Mouse (Mus musculus): ENCODE measurements around the gene Spag9. TPM values are rescaled to one million over a fixed set of nuclear protein-coding genes. Genes with fewer than 3 reads are reported as not detected.

Spag9 gene
- total RNA-seq (2023): 68.6 TPM

DNA sequence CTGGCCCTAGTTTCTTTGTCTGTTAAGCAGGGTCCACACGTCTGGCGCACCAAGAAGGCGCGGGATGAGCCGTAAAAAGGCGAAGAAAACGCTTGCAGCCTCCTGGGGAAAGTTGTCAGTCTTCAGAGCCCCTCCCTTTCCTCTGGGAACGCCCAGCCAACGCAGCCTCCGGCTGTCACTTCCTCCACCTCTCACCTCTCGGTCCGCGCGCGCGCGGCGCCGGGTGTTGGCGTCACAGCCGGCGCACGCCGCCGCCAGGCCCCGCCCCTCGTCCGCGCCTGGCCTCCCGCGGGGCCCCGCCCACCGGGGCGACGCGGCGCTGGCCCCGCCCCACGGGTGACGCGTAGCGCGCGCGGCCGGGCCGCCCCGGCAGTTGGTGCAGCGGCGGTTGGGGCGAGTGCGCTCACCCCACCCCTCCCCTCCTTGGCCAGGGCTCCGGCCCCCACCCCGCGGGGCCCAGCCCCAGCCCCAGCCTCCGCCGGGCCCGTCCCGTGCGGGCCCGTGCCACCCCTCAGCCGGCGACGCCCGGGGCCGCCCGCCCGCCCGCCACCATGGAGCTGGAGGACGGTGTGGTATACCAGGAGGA is at the start of gene Spag9:
Gene Spag9 (plus strand): TSS at position 372 of the 586 bp plus-strand sequence.

GRCm38 (mm10) chr11:93956159-93956558 is 39.7 kb upstream of the Spag9 start, which contains the start of gene Nme2:
Nme2 (minus strand) TSS chr11:93956259.

GRCm38 (mm10) chr11:93968005-93968847 is 27.7 kb upstream of the Spag9 start, which contains the start of the genes Gm20390 and Nme1:
Gm20390 (minus strand) TSS chr11:93968293.
Nme1 (minus strand) TSS chr11:93968521.

Other genes with a start within 250 kb of the Spag9 start
- gene Utp18, start 110.3 kb upstream of the Spag9 start, total RNA-seq (2023): 57.3 TPM
- gene Mbtd1, start 110.2 kb upstream of the Spag9 start, total RNA-seq (2023): 69.9 TPM
- 241 TPM for gene Nme2, start 39.8 kb upstream of the Spag9 start, total RNA-seq (2023)
- 61.1 TPM for gene Gm20390, start 27.8 kb upstream of the Spag9 start, total RNA-seq (2023)
- 32.0 TPM for gene Nme1, start 27.6 kb upstream of the Spag9 start, total RNA-seq (2023)
- 97.6 TPM for gene Tob1, start 215.4 kb downstream of the Spag9 start, total RNA-seq (2023)
- gene Wfikkn2, start 249.9 kb downstream of the Spag9 start, total RNA-seq (2023): 1.1 TPM